In the genomic region with DNA sequence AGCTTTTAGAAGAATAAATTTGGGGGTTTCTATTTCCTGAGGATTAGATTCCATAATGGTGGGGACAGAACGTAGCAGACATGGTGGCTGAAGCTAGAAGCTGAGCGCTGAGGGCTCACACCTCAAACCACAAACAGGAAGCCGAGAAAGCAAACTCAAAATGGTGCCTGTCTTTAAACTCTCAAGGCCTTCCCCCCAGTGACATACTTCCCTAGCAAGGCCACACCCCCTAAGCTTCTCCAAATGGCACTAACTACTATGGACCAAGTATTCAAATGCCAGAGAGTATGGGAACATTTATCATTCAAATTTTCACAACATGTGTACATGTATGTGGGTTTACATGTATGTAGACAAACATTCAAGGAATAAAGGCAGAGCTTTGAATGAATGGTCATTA, we compare ENCODE assay signal across 16 mouse cellular contexts. TPM values are rescaled to one million over a fixed set of nuclear protein-coding genes. Genes with fewer than 3 reads are reported as not detected.
DNase-seq lines count a peak whose midpoint lies in the region; ATAC-seq lines count a peak whose summit lies in the region.
"Had no signal": no experiment of that assay in that cellular context is flagged by ENCODE, and none has a peak within 500 bp of the region (broad histone marks: within the 10 kb centered on the region; RNA-seq: fewer than 3 reads in every experiment).

No protein-coding gene starts in this region.

- intact Hi-C loops in heart, postnatal 14 days (cut with DNase I), result loop anchor here (10.0 kb wide), 1 partner anchor 225 kb away; the partner anchor contains the start of gene Trpm1

- 55% methylated on average over 3 of the region's 3 CpGs for WGBS in liver, embryonic 11.5 days

- H3K9me3 ChIP-seq in liver, embryonic 11.5 days (ENCODE audit: control insufficient read depth, low read length), result no peaks in the 10 kb centered on the region
- H3K9me3 ChIP-seq: lung, embryonic 15.5 days had no signal

- H3K27ac ChIP-seq in liver, embryonic 11.5 days (ENCODE audit: low read depth, low read length), result peak overlapping the region; percentile 32; the same call in 1 of the 2 replicates
- H3K27ac ChIP-seq: lung, embryonic 15.5 days had no signal

- H3K36me3 ChIP-seq in liver, embryonic 11.5 days (ENCODE audit: control insufficient read depth, insufficient read depth, low read length), result no peaks in the 10 kb centered on the region
- H3K36me3 ChIP-seq: lung, embryonic 15.5 days had no signal

- peaks cover 58% of the 10 kb centered on the region for H3K4me1 ChIP-seq in liver, embryonic 11.5 days (replicated peaks; ENCODE audit: control insufficient read depth, insufficient read depth, low read length)

- no peak for DNase-seq in liver, embryonic 11.5 days (ENCODE audit: low spot score)
- no peak for DNase-seq in liver
- peak; percentile 38 for DNase-seq in ES-CJ7 (ENCODE audit: low read depth, low spot score)
- DNase-seq in induced T-regulatory cell, adult 2 months (ENCODE audit: low read depth), result peak; percentile 86
- DNase-seq in thymus, postnatal 0 days (ENCODE audit: low spot score), result peak; percentile 88
- no peak for DNase-seq in heart, postnatal 14 days
- no peak for DNase-seq in frontal cortex, postnatal 10 days (ENCODE audit: low spot score in 2 of 2)
- DNase-seq in cerebellum, adult 9-11 months, result no peak
- DNase-seq: adrenal gland, postnatal 36 days; kidney, postnatal 14 days had no signal

- no peak overlapping the region for H3K4me3 ChIP-seq in liver, embryonic 11.5 days (ENCODE audit: low read depth, low read length)
- H3K4me3 ChIP-seq: lung, embryonic 15.5 days had no signal

- H3K27me3 ChIP-seq in liver, embryonic 11.5 days (replicated peaks; ENCODE audit: control insufficient read depth, insufficient read depth, low read length), result no peaks in the 10 kb centered on the region
- H3K27me3 ChIP-seq: lung, embryonic 15.5 days had no signal

- no peak overlapping the region for H3K9ac ChIP-seq in liver, embryonic 11.5 days (ENCODE audit: low read depth, low read length)
- H3K9ac ChIP-seq: lung, embryonic 15.5 days had no signal

- peak overlapping the region; percentile 5; the same call in 1 of the 2 replicates for H3K4me2 ChIP-seq in liver, embryonic 11.5 days
- H3K4me2 ChIP-seq: lung, embryonic 15.5 days had no signal

- no peak for ATAC-seq in liver, embryonic 11.5 days (replicated peaks; ENCODE audit: low FRiP score)
- ATAC-seq: forebrain, embryonic 14.5 days; hindbrain, embryonic 16.5 days had no signal

RNA-seq across cellular contexts. Expression of gene Klf13, which starts 8.6 kb away (rescaled TPM):
- 20.0 and 20.9 TPM in 2 replicates for polyA plus RNA-seq in liver, embryonic 11.5 days (2014; fragmentation: Nextera tagmentation; extraction: Ambion mirVana)
- 95.1 and 134 TPM in 2 replicates for polyA plus RNA-seq in thymus, postnatal 0 days (2015; fragmentation: Nextera tagmentation; extraction: Ambion mirVana)
- total RNA-seq in heart, postnatal 14 days (2021), result 10 to 100 TPM; 93.5 to 97.3 TPM

RNA-seq across cellular contexts. Expression of gene E030018B13Rik, which starts 13.5 kb away (rescaled TPM):
- 0.25 TPM in 1 of 2 replicates, not detected in the other for polyA plus RNA-seq in liver, embryonic 11.5 days (2014; fragmentation: Nextera tagmentation; extraction: Ambion mirVana)
- polyA plus RNA-seq in thymus, postnatal 0 days (2015; fragmentation: Nextera tagmentation; extraction: Ambion mirVana), result 0.21 and 0.40 TPM in 2 replicates
- not detected for total RNA-seq in heart, postnatal 14 days (2021)
- total RNA-seq: adrenal gland, postnatal 36 days; left cerebral cortex, postnatal 10 days had no signal
- polyA plus RNA-seq: cerebellum, adult 2 months; embryonic facial prominence, embryonic 11.5 days; forebrain, embryonic 14.5 days; hindbrain, embryonic 16.5 days had no signal

Comparison
In these comparisons a context has a peak if more than half of its experiments do, and no peak if none do; other contexts are left out.
1. DNase-seq: peak in ES-CJ7 (single experiment), induced T-regulatory cell, adult 2 months (single experiment) and thymus, postnatal 0 days (single experiment); none in liver, embryonic 11.5 days (single experiment), liver (single experiment), heart, postnatal 14 days (0 of 2), frontal cortex, postnatal 10 days (0 of 2) and cerebellum, adult 9-11 months (single experiment).